Mouse (Mus musculus) cerebellum, adult 2 months (tissue): Measurements from ENCODE around the gene Tenm2.

ENCODE experiments used
- CTCF ChIP-seq: fragments of 200-500 bp; IDR thresholded peaks from 2 replicates; pipeline ENCODE4 v1.5.1; 2011; ENCODE audit warnings: low read depth, mild to moderate bottlenecking, control low read depth, low read length, moderate library complexity, borderline replicate concordance; ENCODE audit not compliant: insufficient read depth
- POLR2A ChIP-seq: fragments of 200-500 bp; IDR thresholded peaks from 2 replicates; pipeline ENCODE4 v1.6.1; 2011; ENCODE audit warnings: low read length, control low read depth, borderline replicate concordance; ENCODE audit not compliant: insufficient read depth

DNA sequence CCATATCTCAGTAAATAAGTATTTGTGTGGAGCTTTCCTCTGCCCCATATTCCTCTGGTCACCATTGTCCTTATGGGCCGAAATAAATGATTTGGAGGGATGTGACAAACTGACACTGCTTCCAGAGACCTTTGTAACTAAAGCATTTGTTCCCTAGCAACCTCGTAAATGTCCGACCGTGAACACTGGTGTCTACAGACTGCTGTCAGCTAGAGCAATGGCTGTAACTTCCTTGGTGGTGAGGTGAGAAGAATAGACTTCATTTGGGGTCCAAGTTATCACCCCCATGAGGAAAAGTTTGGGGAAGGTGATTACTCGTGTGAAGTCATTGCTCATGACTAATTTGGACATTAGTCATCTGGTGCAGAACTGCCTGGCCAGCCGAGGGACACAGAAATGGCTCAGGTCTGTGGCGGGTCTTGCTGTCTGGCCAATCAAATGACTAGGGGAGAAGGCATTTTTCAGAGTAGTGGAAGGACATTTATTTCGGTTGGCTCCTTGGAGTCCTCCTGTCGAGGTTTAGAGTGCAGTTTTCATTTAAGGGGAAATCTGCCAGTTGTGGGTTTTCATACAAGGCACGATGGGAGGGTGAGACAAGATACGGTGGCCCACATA lies 1062.6 kb downstream of the Tenm2 start:
- no peak for TF ChIP-seq POLR2A
- TF ChIP-seq CTCF = no peak
